Mouse (Mus musculus) gonadal fat pad, adult 2 months (tissue): ENCODE results near the gene Itprid1. TPM values are rescaled to one million over a fixed set of nuclear protein-coding genes. Genes with fewer than 3 reads are reported as not detected.

Source experiments
- DNase-seq: peaks from one replicate; pipeline ENCODE4 v3.0.0-alpha.2; 2012; ENCODE audit warnings: low read depth
- polyA plus RNA-seq: library from polyadenylated mRNA; depleted of rRNA; stranded (reverse); fragments of >200 nt; gene quantifications from 2 replicates; pipeline ENCODE4 v1.2.3, GENCODE M21; 2012; rRNA removed

Gene Itprid1
- polyA plus RNA-seq: 0.34 and 0.57 TPM in 2 replicates

GRCm38 (mm10) chr6:55836650-55837320 lies at the start of gene Itprid1:
Itprid1 (plus strand) TSS chr6:55836895.
- no peak for DNase-seq

GRCm38 (mm10) chr6:55789557-55789956 lies 47.1 kb upstream of the Itprid1 start:
- no peak for DNase-seq

- DNase-seq: no peak
Measured at GRCm38 (mm10) chr6:55791852-55792496, 44.7 kb upstream of the Itprid1 start.

GRCm38 (mm10) chr6:55792536-55792935 lies 44.2 kb upstream of the Itprid1 start:
- no peak for DNase-seq

GRCm38 (mm10) chr6:55802686-55803085 lies 34.0 kb upstream of the Itprid1 start:
- no peak for DNase-seq

- DNase-seq: no peak
Measured at GRCm38 (mm10) chr6:55803357-55803756, 33.3 kb upstream of the Itprid1 start.

GRCm38 (mm10) chr6:55803991-55804680 lies 32.6 kb upstream of the Itprid1 start:
- no peak for DNase-seq

GRCm38 (mm10) chr6:55804681-55805000 lies 32.1 kb upstream of the Itprid1 start:
- no peak for DNase-seq

GRCm38 (mm10) chr6:55805291-55806137 lies 31.2 kb upstream of the Itprid1 start:
- DNase-seq: no peak

- no peak for DNase-seq
Measured at GRCm38 (mm10) chr6:55806537-55806936, 30.2 kb upstream of the Itprid1 start.

GRCm38 (mm10) chr6:55808692-55809091 lies 28.0 kb upstream of the Itprid1 start:
- no peak for DNase-seq

- DNase-seq: no peak
Measured at GRCm38 (mm10) chr6:55811153-55811552, 25.5 kb upstream of the Itprid1 start.

GRCm38 (mm10) chr6:55812353-55812752 lies 24.3 kb upstream of the Itprid1 start:
- no peak for DNase-seq

GRCm38 (mm10) chr6:55814184-55814926 lies 22.3 kb upstream of the Itprid1 start:
- DNase-seq: no peak

GRCm38 (mm10) chr6:55816911-55817310 lies 19.8 kb upstream of the Itprid1 start:
- no peak for DNase-seq

- no peak for DNase-seq
Measured at GRCm38 (mm10) chr6:55829722-55830121, 7.0 kb upstream of the Itprid1 start.

GRCm38 (mm10) chr6:55852589-55852988 lies 15.9 kb downstream of the Itprid1 start:
- no peak for DNase-seq

- no peak for DNase-seq
Measured at GRCm38 (mm10) chr6:55856085-55856484, 19.4 kb downstream of the Itprid1 start.

GRCm38 (mm10) chr6:55865206-55865605 lies 28.5 kb downstream of the Itprid1 start:
- DNase-seq: no peak

GRCm38 (mm10) chr6:55879356-55879960 lies 42.8 kb downstream of the Itprid1 start:
- no peak for DNase-seq

GRCm38 (mm10) chr6:55880886-55881285 lies 44.2 kb downstream of the Itprid1 start:
- DNase-seq: no peak
